Mouse (Mus musculus) naive thymus-derived CD4-positive, alpha-beta T cell, adult 2 months (primary cell): ENCODE results near the gene Neil3.

Experiments used
- DNase-seq: peaks from one replicate; pipeline ENCODE4 v3.0.0-alpha.2; 2011; ENCODE audit warnings: low read depth

The Neil3 gene

GRCm38 (mm10) chr8:53638495-53639171 lies at the start of gene Neil3:
Neil3 (minus strand) TSS chr8:53639065.
- DNase-seq: peak; percentile 72

GRCm38 (mm10) chr8:53680846-53681245 lies 42.0 kb upstream of the Neil3 start:
- DNase-seq: no peak

- peak; percentile 48 for DNase-seq
Observed at GRCm38 (mm10) chr8:53663946-53664345, 25.1 kb upstream of the Neil3 start.

GRCm38 (mm10) chr8:53661436-53661835 lies 22.6 kb upstream of the Neil3 start:
- DNase-seq: no peak

- no peak for DNase-seq
Observed at GRCm38 (mm10) chr8:53630618-53631017, 8.2 kb downstream of the Neil3 start.

GRCm38 (mm10) chr8:53628864-53629415 lies 9.9 kb downstream of the Neil3 start:
- no peak for DNase-seq

DNA sequence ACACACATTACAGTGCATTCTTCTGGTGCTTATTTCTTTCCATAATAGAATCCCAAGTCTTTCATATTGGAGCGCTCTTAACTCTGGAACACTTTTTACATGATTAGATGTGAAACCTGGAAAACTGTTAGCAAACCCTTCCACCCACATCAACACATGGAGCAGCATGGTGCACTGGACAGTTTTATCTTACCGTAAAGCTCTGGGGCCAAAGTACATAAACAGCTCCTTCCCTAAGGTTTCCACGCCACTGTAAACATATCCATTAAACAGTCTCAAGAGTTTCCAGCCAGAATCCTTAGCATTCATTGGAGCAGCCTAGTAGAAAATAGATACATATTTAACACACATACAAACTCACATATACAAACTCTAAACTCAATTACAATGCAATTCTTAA lies 15.4 kb downstream of the Neil3 start:
- no peak for DNase-seq

DNA sequence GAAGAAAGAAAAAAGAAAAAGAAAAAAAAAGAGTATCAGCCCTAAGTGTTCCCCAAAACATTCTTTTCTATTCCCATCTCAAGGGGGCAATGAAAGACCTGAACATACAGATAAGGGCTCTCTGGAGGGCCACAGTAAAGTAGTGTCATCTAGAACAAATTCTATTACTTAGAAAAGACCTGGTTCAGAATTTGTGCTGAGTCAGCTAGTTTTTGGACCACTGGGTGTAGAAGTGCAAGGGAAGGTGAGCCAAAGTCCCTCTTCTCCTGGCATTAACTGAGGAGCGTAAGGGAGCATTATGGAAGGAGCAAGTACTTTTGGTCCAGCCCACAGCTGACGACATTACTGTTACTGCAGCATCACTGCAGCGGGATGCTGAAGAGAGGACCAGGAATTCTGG lies 19.7 kb downstream of the Neil3 start:
- DNase-seq: no peak

DNA sequence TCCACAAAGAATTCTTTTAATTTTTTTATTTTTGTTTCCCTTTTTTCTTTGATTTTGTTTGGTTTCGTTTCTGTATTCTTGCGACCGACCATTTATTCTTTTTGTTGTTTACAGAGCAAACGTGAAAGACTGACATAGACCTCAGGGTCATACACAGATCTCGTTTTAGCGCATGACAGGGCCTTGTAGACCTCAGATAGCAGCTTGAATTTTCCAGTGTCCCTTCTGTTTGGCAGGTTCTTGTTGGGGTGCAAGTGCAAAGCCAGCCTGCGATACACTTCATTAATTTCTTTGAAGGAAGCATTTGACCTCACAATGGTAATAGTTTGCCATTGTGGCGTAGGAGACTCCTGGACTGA lies 24.6 kb downstream of the Neil3 start:
- no peak for DNase-seq

DNA sequence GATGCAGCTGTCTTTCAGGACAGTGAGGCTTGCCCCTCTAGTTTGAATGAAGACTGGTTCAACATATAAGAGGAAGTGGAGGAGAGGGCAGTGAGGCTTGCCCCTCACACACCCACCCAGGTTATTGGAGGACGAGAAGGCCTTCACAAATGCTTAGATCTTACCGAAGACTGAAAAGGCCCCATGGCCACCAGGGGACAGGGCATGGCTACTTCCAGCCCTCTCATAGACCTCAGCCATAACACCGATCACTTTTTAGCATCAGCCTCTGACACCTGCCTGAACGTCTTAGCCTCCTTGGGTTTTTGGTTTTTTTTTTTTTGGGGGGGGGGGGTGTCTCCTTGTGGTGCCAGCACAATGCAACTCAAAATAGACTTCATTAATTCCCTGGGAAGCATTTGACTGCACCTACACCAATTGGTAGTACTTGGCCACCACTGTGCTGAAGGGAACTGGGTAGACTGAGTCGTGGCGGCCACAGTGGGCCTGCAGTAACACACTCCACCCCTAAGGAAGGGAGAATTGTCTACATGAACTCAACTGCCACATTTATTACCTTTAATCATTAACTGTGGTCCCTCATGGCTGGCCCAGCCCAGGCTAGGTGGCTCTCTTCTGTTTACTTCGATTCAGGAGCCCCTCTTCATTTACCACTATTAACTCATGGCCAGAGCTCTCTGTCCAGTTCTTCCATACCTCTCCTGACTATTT lies 25.1 kb downstream of the Neil3 start:
- no peak for DNase-seq

DNA sequence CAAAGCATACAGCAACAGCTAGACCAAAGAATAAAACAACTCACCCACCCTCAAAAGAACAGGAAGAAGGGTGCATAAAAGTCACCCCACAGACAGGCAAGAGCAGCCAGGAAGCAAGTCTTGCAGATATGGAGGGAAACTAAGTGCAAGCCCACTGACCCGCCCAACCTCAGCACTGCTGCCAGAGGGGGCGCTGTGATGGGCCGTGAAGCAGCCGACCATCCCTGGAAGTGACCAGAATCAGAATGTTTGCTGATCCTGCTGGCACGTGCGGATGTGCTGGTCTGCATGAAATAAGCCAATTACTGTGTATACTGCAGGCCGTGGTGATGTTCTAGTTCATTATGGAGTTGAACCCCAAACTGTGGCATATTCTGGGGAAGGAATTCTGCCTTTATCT lies 26.6 kb downstream of the Neil3 start:
- DNase-seq: no peak

- DNase-seq: peak; percentile 67
Observed at GRCm38 (mm10) chr8:53607040-53607439, 31.8 kb downstream of the Neil3 start.

DNA sequence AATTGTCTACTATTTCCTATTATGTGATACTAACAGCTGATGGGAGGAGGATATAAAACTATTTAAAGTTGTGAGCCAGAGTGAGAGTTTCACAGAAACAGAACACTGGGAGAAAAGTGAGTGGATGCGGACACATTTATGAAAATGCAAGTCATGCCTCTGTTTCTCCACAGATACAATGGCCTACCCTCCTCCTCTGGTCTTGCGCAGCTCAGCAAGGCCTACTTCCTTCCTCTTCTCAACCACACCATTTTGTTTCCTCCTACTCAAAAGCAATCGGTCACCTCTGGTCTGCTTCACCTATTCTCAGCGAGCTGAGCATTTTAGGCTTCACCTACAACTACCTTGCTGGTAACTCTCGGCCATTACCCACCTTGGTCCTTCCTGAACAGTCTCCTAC lies 34.0 kb downstream of the Neil3 start:
- DNase-seq: no peak

- DNase-seq: no peak
Observed at GRCm38 (mm10) chr8:53603672-53604071, 35.2 kb downstream of the Neil3 start.

GRCm38 (mm10) chr8:53600826-53601225 lies 38.0 kb downstream of the Neil3 start:
- DNase-seq: no peak

DNA sequence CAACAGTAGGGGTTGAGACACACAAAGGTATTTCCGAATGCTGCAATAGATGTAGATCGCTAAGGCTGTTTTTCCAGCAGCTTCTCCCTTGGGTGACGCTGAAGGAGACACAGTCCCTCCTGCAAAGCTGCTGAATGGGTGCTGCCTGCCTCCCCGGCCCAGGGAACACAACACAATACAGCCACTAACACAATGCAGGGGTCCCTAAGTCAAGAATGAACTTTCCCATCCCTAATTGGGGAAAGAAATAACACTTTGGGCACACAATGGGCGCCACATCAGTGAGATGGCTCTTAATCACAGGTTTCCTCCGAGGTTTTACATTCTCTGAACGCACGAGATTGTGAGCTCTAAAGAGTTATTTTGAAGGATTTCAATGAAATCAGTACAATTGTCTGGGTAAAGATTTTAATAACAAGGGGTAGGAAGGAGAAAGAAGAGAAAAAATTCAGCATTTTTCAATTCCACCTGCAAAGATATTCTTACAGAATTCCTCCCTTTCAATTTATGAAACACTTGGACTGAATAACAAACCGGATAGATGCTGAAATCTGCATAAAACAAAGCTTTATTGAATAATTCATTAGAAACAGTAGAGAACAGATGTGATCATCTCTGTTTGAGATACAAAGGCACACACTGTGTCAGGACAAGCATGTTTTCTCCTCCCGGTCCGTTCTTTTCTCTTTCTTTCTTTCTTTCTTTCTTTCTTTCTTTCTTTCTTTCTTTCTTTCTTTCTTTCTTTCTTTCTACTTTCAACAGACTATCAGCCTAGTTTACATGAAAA lies 38.6 kb downstream of the Neil3 start:
- no peak for DNase-seq

DNA sequence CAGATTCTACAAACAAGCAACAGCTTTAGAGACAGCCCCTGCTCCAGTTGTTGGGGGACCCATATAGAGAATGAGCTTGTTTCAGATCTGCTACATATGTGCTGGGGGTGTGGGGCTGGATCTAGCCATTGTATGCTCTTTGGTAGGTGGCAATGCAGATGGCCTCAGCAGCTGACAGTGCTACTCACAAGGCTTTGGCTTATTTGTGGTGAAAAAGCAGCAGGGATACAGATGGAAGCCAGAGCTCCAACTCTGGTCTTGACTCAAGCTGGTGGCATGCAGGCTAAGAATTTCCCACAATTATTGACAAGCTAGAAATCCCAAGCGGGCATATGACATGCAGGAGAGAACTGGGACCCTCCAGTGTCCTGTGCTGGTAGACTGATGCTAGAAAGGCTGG lies 40.8 kb downstream of the Neil3 start:
- no peak for DNase-seq

DNA sequence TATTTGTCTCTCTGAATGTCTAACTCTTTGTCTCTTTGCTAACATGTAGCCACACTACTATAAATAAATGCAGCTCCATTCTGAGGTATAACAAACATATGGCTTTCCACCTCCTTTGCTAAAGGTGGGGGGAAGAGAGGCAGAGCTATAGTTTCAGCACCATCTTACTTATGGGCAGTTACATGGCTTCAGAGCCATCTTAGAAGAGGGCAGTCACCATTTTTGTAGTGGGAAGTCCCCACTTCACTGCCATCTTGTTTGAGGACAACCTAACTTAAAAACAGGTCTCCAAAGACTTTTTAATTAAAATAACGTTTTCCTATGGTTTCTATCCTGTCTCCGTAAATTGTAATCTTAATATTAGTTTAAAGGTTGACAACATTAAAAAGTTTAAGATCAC lies 47.1 kb downstream of the Neil3 start:
- DNase-seq: no peak

DNA sequence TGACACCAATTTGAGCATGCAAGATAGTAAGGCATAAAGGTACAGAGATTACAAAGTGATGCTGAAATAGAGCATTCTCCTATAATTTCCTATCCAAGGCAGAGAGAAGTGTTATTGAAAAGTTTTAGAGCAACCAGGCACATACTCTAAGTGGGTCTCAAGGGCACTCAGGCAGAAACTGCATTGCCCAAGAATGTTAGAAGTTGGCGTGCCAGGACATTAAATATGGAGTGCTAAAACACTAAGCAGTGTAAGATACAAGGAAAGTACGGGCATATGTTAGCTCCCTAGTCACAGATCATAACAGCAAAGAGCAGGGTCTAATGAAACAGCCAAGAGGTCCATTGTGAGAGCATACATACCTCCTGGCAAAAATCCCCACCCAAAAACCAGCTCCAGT lies 65.3 kb downstream of the Neil3 start:
- DNase-seq: no peak

- no peak for DNase-seq
Observed at GRCm38 (mm10) chr8:53566223-53566622, 72.6 kb downstream of the Neil3 start.

GRCm38 (mm10) chr8:53562441-53563040 lies 76.3 kb downstream of the Neil3 start:
- no peak for DNase-seq

DNA sequence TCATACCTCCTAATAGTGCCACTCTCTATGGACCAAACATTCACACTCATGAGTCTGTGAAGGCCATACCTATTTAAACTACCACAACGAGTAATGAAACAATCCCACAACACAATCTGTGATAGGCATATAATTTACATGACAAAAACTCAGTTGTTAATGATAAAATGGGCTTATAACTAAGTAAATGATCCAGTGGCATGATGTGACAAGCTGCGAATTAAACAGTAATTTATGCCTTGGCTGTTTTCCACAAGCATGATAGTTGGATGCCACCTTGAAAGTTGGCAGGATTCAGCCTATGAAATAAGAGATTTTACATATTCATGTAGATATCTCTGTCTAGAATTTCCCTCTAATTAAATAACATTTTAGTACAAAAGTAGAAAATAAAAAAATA lies 99.3 kb downstream of the Neil3 start:
- no peak for DNase-seq
